In genomic region chr4:136684485-136684884, GRCm38 (mm10) we compare ENCODE assay signal across 11 mouse cellular contexts.
DNase-seq lines count a peak whose midpoint lies in the region; ATAC-seq and TF ChIP-seq lines count a peak whose summit lies in the region.
"Had no signal": no experiment of that assay in that cellular context is flagged by ENCODE, and none has a peak within 500 bp of the region (broad histone marks: within the 10 kb centered on the region; RNA-seq: fewer than 3 reads in every experiment).

No protein-coding gene starts in this region.

- H3K9me3 ChIP-seq in intestine, postnatal 0 days (ENCODE audit: control insufficient read depth): no peaks in the 10 kb centered on the region
- no peaks in the 10 kb centered on the region for H3K9me3 ChIP-seq in intestine, embryonic 15.5 days
- no peaks in the 10 kb centered on the region for H3K9me3 ChIP-seq in midbrain, embryonic 12.5 days
- H3K9me3 ChIP-seq in midbrain, embryonic 10.5 days (replicated peaks): no peaks in the 10 kb centered on the region
- H3K9me3 ChIP-seq: G1E had no signal

- no peak overlapping the region for H3K27ac ChIP-seq in intestine, postnatal 0 days (ENCODE audit: low read depth, low read length)
- H3K27ac ChIP-seq in intestine, embryonic 15.5 days: no peak overlapping the region
- H3K27ac ChIP-seq in midbrain, embryonic 12.5 days (replicated peaks): peak overlapping the region; percentile 7; the same call in 1 of the 2 replicates
- H3K27ac ChIP-seq in midbrain, embryonic 10.5 days (replicated peaks): no peak overlapping the region; the same call in 1 of the 2 replicates

- H3K36me3 ChIP-seq in intestine, postnatal 0 days (ENCODE audit: control insufficient read depth, insufficient read depth): peaks cover 8% of the 10 kb centered on the region
- H3K36me3 ChIP-seq in intestine, embryonic 15.5 days: 0 out of 2 replicates have a peak, but pooled peaks cover 4% of the 10 kb centered on the region
- H3K36me3 ChIP-seq in midbrain, embryonic 12.5 days: peaks cover 73% of the 10 kb centered on the region
- H3K36me3 ChIP-seq in midbrain, embryonic 10.5 days: peaks cover 100% of the 10 kb centered on the region
- H3K36me3 ChIP-seq: G1E had no signal

- no peak overlapping the region for H3K4me2 ChIP-seq in intestine, postnatal 0 days (replicated peaks; ENCODE audit: low read depth)
- no peak overlapping the region for H3K4me2 ChIP-seq in intestine, embryonic 15.5 days (replicated peaks)
- no peak overlapping the region for H3K4me2 ChIP-seq in midbrain, embryonic 12.5 days (replicated peaks)

- no peak for TF ChIP-seq POLR2A in brain, embryonic 14.5 days (IDR thresholded peaks at IDR 0.05; ENCODE audit: borderline replicate concordance, extremely low read depth, insufficient read depth, insufficient read length, poor library complexity, severe bottlenecking)

- no peak for DNase-seq in midbrain, embryonic 10.5 days (ENCODE audit: low spot score)
- no peak for DNase-seq in brain, embryonic 14.5 days (ENCODE audit: low read depth)
- peak; percentile 74 for DNase-seq in testis, postnatal 10 days (ENCODE audit: low spot score)
- no peak for DNase-seq in embryo, embryonic 10.5 days (ENCODE audit: low spot score)
- DNase-seq in adrenal gland, adult 18-20 months (ENCODE audit: low spot score in 2 of 2): no peak
- DNase-seq: heart, adult 11 months; right cerebral cortex, adult 18-20 months had no signal

- peak; percentile 8; the same call in 1 of the 2 replicates for ATAC-seq in intestine, postnatal 0 days
- ATAC-seq in intestine, embryonic 15.5 days: no peak
- ATAC-seq in midbrain, embryonic 12.5 days (ENCODE audit: low FRiP score, low read depth): no peak

- no peaks in the 10 kb centered on the region for H3K27me3 ChIP-seq in intestine, postnatal 0 days (replicated peaks; ENCODE audit: control insufficient read depth, insufficient read depth, low read length)
- no peaks in the 10 kb centered on the region for H3K27me3 ChIP-seq in intestine, embryonic 15.5 days (replicated peaks)
- no peaks in the 10 kb centered on the region for H3K27me3 ChIP-seq in midbrain, embryonic 12.5 days
- no peaks in the 10 kb centered on the region for H3K27me3 ChIP-seq in midbrain, embryonic 10.5 days (ENCODE audit: low read depth, poor library complexity, severe bottlenecking)

- 79% methylated on average over 6 of the region's 6 CpGs for WGBS in intestine, postnatal 0 days
- WGBS in intestine, embryonic 15.5 days: 73% methylated on average over 6 of the region's 6 CpGs
- 85% methylated on average over 5 of the region's 6 CpGs for WGBS in midbrain, embryonic 12.5 days
- WGBS in midbrain, embryonic 10.5 days: 84% methylated on average over 6 of the region's 6 CpGs

- TF ChIP-seq CTCF in intestine, postnatal 0 days (IDR thresholded peaks at IDR 0.05; ENCODE audit: low read depth): peak; percentile 47
- TF ChIP-seq CTCF in brain, embryonic 14.5 days (IDR thresholded peaks at IDR 0.05; ENCODE audit: borderline replicate concordance, extremely low read depth, insufficient read depth, insufficient read length): peak; percentile 40; the same call in 1 of the 2 replicates

- no peak overlapping the region for H3K9ac ChIP-seq in intestine, postnatal 0 days (ENCODE audit: low read depth, low read length)
- H3K9ac ChIP-seq in intestine, embryonic 15.5 days: no peak overlapping the region
- no peak overlapping the region for H3K9ac ChIP-seq in midbrain, embryonic 12.5 days (replicated peaks)

- H3K4me3 ChIP-seq in intestine, postnatal 0 days (ENCODE audit: low read depth, low read length): no peak overlapping the region
- no peak overlapping the region for H3K4me3 ChIP-seq in intestine, embryonic 15.5 days (replicated peaks)
- H3K4me3 ChIP-seq in midbrain, embryonic 12.5 days: no peak overlapping the region
- H3K4me3 ChIP-seq in midbrain, embryonic 10.5 days: no peak overlapping the region

- H3K4me1 ChIP-seq in intestine, postnatal 0 days (replicated peaks; ENCODE audit: control insufficient read depth, insufficient read depth, low read length): no peaks in the 10 kb centered on the region
- peaks cover 10% of the 10 kb centered on the region; the same call in 1 of the 2 replicates for H3K4me1 ChIP-seq in intestine, embryonic 15.5 days (replicated peaks)
- peaks cover 41% of the 10 kb centered on the region for H3K4me1 ChIP-seq in midbrain, embryonic 12.5 days
- peaks cover 74% of the 10 kb centered on the region for H3K4me1 ChIP-seq in midbrain, embryonic 10.5 days
